Mouse (Mus musculus): ENCODE data around the gene Fads2.

DNA sequence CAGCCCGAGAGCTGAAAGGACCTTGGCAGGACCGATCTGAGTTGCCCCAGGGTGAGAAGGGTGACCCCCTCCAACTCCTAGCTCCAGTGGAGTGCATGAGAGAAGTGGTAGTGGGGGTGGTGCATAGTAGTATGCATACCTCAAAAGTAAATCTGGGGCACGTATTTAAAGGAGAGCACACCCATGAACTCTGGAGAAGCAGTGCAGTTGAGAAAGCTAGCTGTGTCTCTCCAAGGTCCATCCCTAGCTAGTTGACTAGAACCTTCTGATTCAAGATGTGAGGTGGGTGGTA lies 83.1 kb downstream of the Fads2 start:
- TF ChIP-seq CTCF (IDR thresholded peaks at IDR 0.05; ENCODE audit: control insufficient read depth, insufficient read depth, insufficient replicate concordance, low read depth, low read length) = no peak
- TF ChIP-seq POLR2A (IDR thresholded peaks at IDR 0.05; ENCODE audit: control insufficient read depth, low read depth, low read length) = no peak

All from testis, adult 2 months (tissue).